Mouse (Mus musculus) lung, postnatal 0 days (tissue): ENCODE measurements around the gene Lpin3.

Experiments
- CTCF ChIP-seq: IDR thresholded peaks from 2 replicates; pipeline ENCODE4 v1.5.1; 2016; ENCODE audit warnings: antibody characterized with exemption, mild to moderate bottlenecking
- EP300 ChIP-seq: IDR thresholded peaks from 2 replicates; pipeline ENCODE4 v1.6.1; 2016; ENCODE audit warnings: antibody characterized with exemption, mild to moderate bottlenecking, control low read depth

DNA sequence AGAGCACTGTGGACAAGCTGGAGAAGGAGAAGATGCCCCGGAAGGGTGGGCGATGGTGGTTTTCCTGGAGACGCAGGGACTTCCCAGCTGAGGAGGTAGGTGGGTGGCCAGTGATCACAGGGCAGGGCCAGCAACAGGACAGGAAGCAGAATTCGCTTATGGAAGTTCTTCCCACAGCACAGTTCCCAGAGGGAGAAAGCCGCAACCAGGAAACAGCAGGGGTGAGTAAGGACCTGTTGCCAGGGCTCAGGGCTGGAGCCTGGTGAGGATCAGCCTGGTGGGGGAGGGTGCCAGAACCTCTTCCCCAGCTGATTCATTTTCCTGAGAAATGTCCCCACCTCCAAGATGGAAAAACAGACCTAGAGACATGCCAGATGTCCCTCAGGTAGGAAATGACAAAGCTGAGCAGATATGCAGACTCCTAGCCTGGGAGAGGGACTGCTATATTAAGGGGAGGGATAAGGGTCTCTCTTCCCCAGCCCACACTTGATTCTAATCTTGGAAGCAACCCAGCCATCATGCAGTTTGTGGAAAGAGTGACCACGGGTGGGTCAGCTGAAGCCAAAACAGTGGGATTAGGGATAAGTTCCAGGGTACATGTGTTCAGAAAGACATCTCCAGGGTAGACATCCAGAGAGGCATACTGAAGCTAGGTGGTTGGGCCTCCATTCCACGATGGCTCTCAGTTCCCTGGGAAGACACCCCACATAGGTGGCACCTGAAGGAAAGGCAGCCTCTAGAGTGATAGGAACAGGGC, 21.4 kb downstream of the Lpin3 start:
- TF ChIP-seq EP300 (no peak), CTCF (no peak)
